Mouse (Mus musculus) embryonic fibroblast, embryonic 13.5 days (primary cell): ENCODE measurements around the gene Ptger1.

Source experiments
- CTCF ChIP-seq: IDR thresholded peaks from 2 replicates; pipeline ENCODE4 v1.5.1; 2011; ENCODE audit warnings: mild to moderate bottlenecking, control low read depth, low read length, moderate library complexity, borderline replicate concordance; ENCODE audit not compliant: insufficient read depth
- POLR2A ChIP-seq: IDR thresholded peaks from 2 replicates; pipeline ENCODE4 v1.6.1; 2011; ENCODE audit warnings: low read depth, mild to moderate bottlenecking, control low read depth, low read length, moderate library complexity

DNA sequence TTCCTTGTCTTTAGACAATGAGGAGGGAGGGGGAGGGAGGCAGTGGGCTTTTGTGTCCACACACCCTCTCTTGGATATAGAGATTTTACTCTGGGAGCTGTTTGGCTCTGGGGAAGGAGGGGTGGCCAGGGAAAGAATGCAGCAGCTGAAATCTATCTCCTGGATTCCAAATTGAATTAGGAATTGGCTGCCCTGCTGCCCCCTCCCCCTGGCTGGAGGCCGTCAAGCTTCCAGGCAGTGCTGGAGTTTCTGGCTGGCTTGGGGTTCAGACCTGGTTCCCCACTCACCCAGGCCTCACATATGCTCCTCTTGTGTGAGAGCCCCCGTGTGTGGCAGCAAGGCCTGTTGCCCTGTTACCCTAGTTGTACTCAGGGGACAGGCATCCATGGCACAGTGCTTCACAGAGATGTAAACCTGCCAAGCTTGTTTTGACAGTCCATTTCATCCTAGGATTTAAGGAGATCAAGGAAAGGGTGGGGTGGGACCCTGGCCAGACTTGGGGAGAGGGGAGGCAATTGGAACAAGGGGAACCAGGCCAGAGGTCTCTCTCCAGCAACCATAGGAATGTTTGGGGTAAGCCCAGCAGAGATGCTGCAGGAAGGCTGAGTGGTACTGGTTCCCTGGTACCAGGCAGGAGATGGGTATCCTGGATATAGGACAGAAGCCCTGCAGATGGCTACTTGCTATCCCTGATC, 1.4 kb upstream of the Ptger1 start:
- TF ChIP-seq CTCF: no peak
- no peak; the same call in 1 of the 2 replicates for TF ChIP-seq POLR2A
